Mouse (Mus musculus): Measurements from ENCODE around the gene Selenom.

GRCm38 (mm10) chr11:3508226-3508625 is 6.3 kb upstream of the Selenom start:
- no peak for TF ChIP-seq GATA1 (IDR thresholded peaks at IDR 0.05; ENCODE audit: borderline replicate concordance, low read length)
- no peak for TF ChIP-seq POLR2AphosphoS5 (IDR thresholded peaks at IDR 0.05; ENCODE audit: insufficient replicate concordance, low read depth, low read length)
- TF ChIP-seq CTCF (IDR thresholded peaks at IDR 0.05; ENCODE audit: low read depth, low read length): no peak
- TF ChIP-seq TAL1 (conservative IDR thresholded peaks at IDR 0.05; ENCODE audit: low read depth, low read length): no peak
